Comparison of ENCODE assay signal across 9 mouse cellular contexts in genomic region chr9:73982597-73983344, GRCm38 (mm10). TPM values are rescaled to one million over a fixed set of nuclear protein-coding genes. Genes with fewer than 3 reads are reported as not detected.
A peak's percentile ranks its signal among the peaks of the same experiment; 100 is the strongest.
DNase-seq lines count a peak whose midpoint lies in the region; ATAC-seq and TF ChIP-seq lines count a peak whose summit lies in the region.
"Had no signal": no experiment of that assay in that cellular context is flagged by ENCODE, and none has a peak within 500 bp of the region (broad histone marks: within the 10 kb centered on the region; RNA-seq: fewer than 3 reads in every experiment).

No protein-coding gene starts in this region.

- no peak overlapping the region for H3K4me2 ChIP-seq in liver, embryonic 12.5 days
- H3K4me2 ChIP-seq in forebrain, postnatal 0 days (ENCODE audit: low read depth): no peak overlapping the region
- H3K4me2 ChIP-seq in limb, embryonic 11.5 days (ENCODE audit: low read depth, severe bottlenecking): no peak overlapping the region
- no peak overlapping the region for H3K4me2 ChIP-seq in neural tube, embryonic 14.5 days (ENCODE audit: low read depth, low read length)

- H3K9me3 ChIP-seq in liver, embryonic 12.5 days (replicated peaks): no peaks in the 10 kb centered on the region
- H3K9me3 ChIP-seq in forebrain, postnatal 0 days (ENCODE audit: low read length): no peaks in the 10 kb centered on the region
- no peaks in the 10 kb centered on the region for H3K9me3 ChIP-seq in limb, embryonic 11.5 days (ENCODE audit: control insufficient read depth, low read length)
- H3K9me3 ChIP-seq in neural tube, embryonic 14.5 days (ENCODE audit: control insufficient read depth, low read length): no peaks in the 10 kb centered on the region

- H3K4me3 ChIP-seq in liver, embryonic 12.5 days: no peak overlapping the region
- no peak overlapping the region for H3K4me3 ChIP-seq in forebrain, postnatal 0 days (ENCODE audit: low read depth, low read length)
- no peak overlapping the region for H3K4me3 ChIP-seq in limb, embryonic 11.5 days (ENCODE audit: low read depth, low read length)
- no peak overlapping the region for H3K4me3 ChIP-seq in neural tube, embryonic 14.5 days (ENCODE audit: low read depth, low read length)

- no peak overlapping the region for H3K27ac ChIP-seq in liver, embryonic 12.5 days
- no peak overlapping the region for H3K27ac ChIP-seq in forebrain, postnatal 0 days (ENCODE audit: low read depth, low read length)
- H3K27ac ChIP-seq in limb, embryonic 11.5 days (replicated peaks; ENCODE audit: low read depth, low read length): no peak overlapping the region
- no peak overlapping the region for H3K27ac ChIP-seq in neural tube, embryonic 14.5 days (ENCODE audit: low read depth, low read length)
- H3K27ac ChIP-seq: macrophage had no signal

- no peak overlapping the region for H3K9ac ChIP-seq in liver, embryonic 12.5 days
- H3K9ac ChIP-seq in forebrain, postnatal 0 days: no peak overlapping the region
- no peak overlapping the region for H3K9ac ChIP-seq in limb, embryonic 11.5 days (ENCODE audit: low read length)
- H3K9ac ChIP-seq in neural tube, embryonic 14.5 days (replicated peaks; ENCODE audit: low read depth, low read length): no peak overlapping the region

- H3K36me3 ChIP-seq in liver, embryonic 12.5 days: no peaks in the 10 kb centered on the region
- H3K36me3 ChIP-seq in forebrain, postnatal 0 days (ENCODE audit: insufficient read depth): no peaks in the 10 kb centered on the region
- H3K36me3 ChIP-seq in limb, embryonic 11.5 days (ENCODE audit: control insufficient read depth, insufficient read depth, low read length): no peaks in the 10 kb centered on the region
- no peaks in the 10 kb centered on the region for H3K36me3 ChIP-seq in neural tube, embryonic 14.5 days (ENCODE audit: control insufficient read depth, insufficient read depth, low read length)

- ATAC-seq in liver, embryonic 12.5 days: no peak
- peak; percentile 87 for ATAC-seq in forebrain, postnatal 0 days
- no peak for ATAC-seq in limb, embryonic 11.5 days (ENCODE audit: insufficient number of reproducible peaks, low FRiP score, low TSS enrichment, low read depth)
- peak; percentile 70 for ATAC-seq in neural tube, embryonic 14.5 days (ENCODE audit: low read depth)
- ATAC-seq in erythroid progenitor cell, adult 5-6 weeks (replicated peaks; ENCODE audit: low FRiP score, poor library complexity, severe bottlenecking): no peak

- no peaks in the 10 kb centered on the region for H3K4me1 ChIP-seq in liver, embryonic 12.5 days
- H3K4me1 ChIP-seq in forebrain, postnatal 0 days (ENCODE audit: insufficient read depth): no peaks in the 10 kb centered on the region
- no peaks in the 10 kb centered on the region for H3K4me1 ChIP-seq in limb, embryonic 11.5 days (ENCODE audit: control insufficient read depth, insufficient read depth, low read length)
- no peaks in the 10 kb centered on the region for H3K4me1 ChIP-seq in neural tube, embryonic 14.5 days (ENCODE audit: control insufficient read depth, insufficient read depth, low read length)

- 13% methylated on average over 6 of the region's 6 CpGs for WGBS in liver, embryonic 12.5 days (ENCODE audit: insufficient replicate concordance)
- 3% methylated on average over 6 of the region's 6 CpGs for WGBS in forebrain, postnatal 0 days
- WGBS in limb, embryonic 11.5 days: 20% methylated on average over 6 of the region's 6 CpGs
- 14% methylated on average over 6 of the region's 6 CpGs for WGBS in neural tube, embryonic 14.5 days

- TF ChIP-seq CTCF in forebrain, postnatal 0 days (IDR thresholded peaks at IDR 0.05; ENCODE audit: low read depth): peak; percentile 89

- H3K27me3 ChIP-seq in liver, embryonic 12.5 days (replicated peaks): no peaks in the 10 kb centered on the region
- H3K27me3 ChIP-seq in forebrain, postnatal 0 days (ENCODE audit: insufficient read depth, low read length): no peaks in the 10 kb centered on the region
- no peaks in the 10 kb centered on the region for H3K27me3 ChIP-seq in limb, embryonic 11.5 days (ENCODE audit: control insufficient read depth, insufficient read depth, low read length)
- no peaks in the 10 kb centered on the region for H3K27me3 ChIP-seq in neural tube, embryonic 14.5 days (ENCODE audit: control insufficient read depth, insufficient read depth, low read length)

- DNase-seq in liver: peak; percentile 42
- peak; percentile 80 to 90 for DNase-seq in cerebellum, adult 18-20 months
- peak; percentile 91 for DNase-seq in forebrain, postnatal 0 days
- DNase-seq in kidney, adult 9 months: peak; percentile 81
- DNase-seq in limb, embryonic 11.5 days (ENCODE audit: low spot score): peak; percentile 85

RNA-seq across cellular contexts. Expression of gene Unc13c, which starts 14.0 kb away (rescaled TPM):
- polyA plus RNA-seq in liver, embryonic 12.5 days (2016; fragmentation: Nextera tagmentation; extraction: Ambion mirVana): 0.04 and 0.06 TPM in 2 replicates
- total RNA-seq in forebrain, postnatal 0 days (2014; rRNA removed): 9.6 and 11.8 TPM in 2 replicates
- polyA plus RNA-seq in forebrain, postnatal 0 days (2015; fragmentation: Nextera tagmentation; extraction: Ambion mirVana): 2.2 and 3.8 TPM in 2 replicates
- 0.16 and 0.19 TPM in 2 replicates for polyA plus RNA-seq in limb, embryonic 11.5 days (2014; fragmentation: Nextera tagmentation; extraction: Ambion mirVana)
- polyA plus RNA-seq in neural tube, embryonic 14.5 days (2014; fragmentation: Nextera tagmentation; extraction: Ambion mirVana): 6.5 and 9.8 TPM in 2 replicates
- total RNA-seq in erythroid progenitor cell, adult 5-6 weeks (2015; ENCODE audit: low replicate concordance): not detected in 2 replicates
- total RNA-seq in erythroid progenitor cell, adult 5-6 weeks (2017; ENCODE audit: low replicate concordance): not detected in 2 replicates
- polyA plus RNA-seq: macrophage had no signal

Comparison
In these comparisons a context has a peak if more than half of its experiments do, and no peak if none do; other contexts are left out.
1. ATAC-seq: peak in forebrain, postnatal 0 days (single experiment) and neural tube, embryonic 14.5 days (single experiment); none in liver, embryonic 12.5 days (single experiment), limb, embryonic 11.5 days (single experiment) and erythroid progenitor cell, adult 5-6 weeks (single experiment).
2. Peak in every context shown above with its lines, with median percentiles within 50 percentile points of each other: DNase-seq.